Mouse (Mus musculus): ENCODE measurements around the gene Slc44a3.
"Not testable (repeated sequence)": the region's sequence is repeated elsewhere in the genome, so short reads cannot be mapped to it uniquely, and the experiment has no call there.

Gene Slc44a3

GRCm38 (mm10) chr3:121550370-121550769 lies 18.2 kb upstream of the Slc44a3 start:
- no peak for DNase-seq

GRCm38 (mm10) chr3:121547851-121548624 lies 15.8 kb upstream of the Slc44a3 start:
- DNase-seq: peak; percentile 89

- no peak for DNase-seq
Measured at GRCm38 (mm10) chr3:121540621-121541020, 8.4 kb upstream of the Slc44a3 start.

GRCm38 (mm10) chr3:121539871-121540431 lies 7.7 kb upstream of the Slc44a3 start:
- DNase-seq: no peak

GRCm38 (mm10) chr3:121538847-121539246 lies 6.6 kb upstream of the Slc44a3 start:
- DNase-seq: not testable (repeated sequence)

- no peak for DNase-seq
Measured at GRCm38 (mm10) chr3:121537996-121538395, 5.8 kb upstream of the Slc44a3 start.

- DNase-seq: peak; percentile 83
Measured at GRCm38 (mm10) chr3:121536803-121537202, 4.6 kb upstream of the Slc44a3 start.

GRCm38 (mm10) chr3:121535813-121536504 lies 3.8 kb upstream of the Slc44a3 start:
- no peak for DNase-seq

GRCm38 (mm10) chr3:121531370-121532148 lies 645 bp downstream of the Slc44a3 start:
- DNase-seq: peak; percentile 91

- DNase-seq: no peak
Measured at GRCm38 (mm10) chr3:121530546-121531258, 1.5 kb downstream of the Slc44a3 start.

GRCm38 (mm10) chr3:121526096-121527093 lies 5.8 kb downstream of the Slc44a3 start:
- DNase-seq: no peak

GRCm38 (mm10) chr3:121521633-121522125 lies 10.5 kb downstream of the Slc44a3 start:
- no peak for DNase-seq

GRCm38 (mm10) chr3:121521123-121521522 lies 11.1 kb downstream of the Slc44a3 start:
- no peak for DNase-seq

- DNase-seq: no peak
Measured at GRCm38 (mm10) chr3:121517030-121517429, 15.2 kb downstream of the Slc44a3 start.

- DNase-seq: peak; percentile 94
Measured at GRCm38 (mm10) chr3:121509141-121509540, 23.1 kb downstream of the Slc44a3 start.

GRCm38 (mm10) chr3:121507678-121508077 lies 24.5 kb downstream of the Slc44a3 start:
- no peak for DNase-seq

GRCm38 (mm10) chr3:121506756-121507155 lies 25.4 kb downstream of the Slc44a3 start:
- no peak for DNase-seq

GRCm38 (mm10) chr3:121506175-121506574 lies 26.0 kb downstream of the Slc44a3 start:
- DNase-seq: no peak

- no peak for DNase-seq
Measured at GRCm38 (mm10) chr3:121504927-121505487, 27.2 kb downstream of the Slc44a3 start.

- DNase-seq: no peak
Measured at GRCm38 (mm10) chr3:121500734-121501133, 31.5 kb downstream of the Slc44a3 start.

- DNase-seq: peak; percentile 96
Measured at GRCm38 (mm10) chr3:121500225-121500624, 32.0 kb downstream of the Slc44a3 start.

All from heart, adult 11 months (tissue).